Comparison of ENCODE assay signal across 14 mouse cellular contexts in the genomic region with DNA sequence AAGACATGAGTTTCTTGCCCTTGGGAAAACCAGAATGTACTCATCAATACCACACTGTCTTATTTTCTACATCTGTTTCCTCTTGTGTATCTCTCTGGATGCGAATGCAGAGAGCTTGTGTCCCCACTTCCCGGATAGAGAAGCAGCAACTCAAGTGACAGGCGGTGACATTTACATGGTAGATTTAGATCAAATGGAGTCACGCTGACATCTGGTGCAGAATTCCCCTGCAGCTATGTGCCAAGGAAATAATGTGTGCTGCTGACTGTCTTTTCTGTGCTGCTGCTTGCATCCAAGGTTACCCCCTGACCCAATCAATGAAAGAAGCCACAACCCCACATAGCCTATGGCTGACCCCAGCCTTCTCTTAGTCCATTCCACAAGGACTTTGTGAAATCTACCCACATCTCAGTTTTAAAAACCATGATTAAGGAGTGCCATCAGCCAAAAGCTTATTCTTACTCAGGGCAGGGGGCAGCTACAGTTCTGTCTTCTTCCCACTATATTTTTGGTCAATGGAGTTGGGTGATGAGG.
A peak's percentile ranks its signal among the peaks of the same experiment; 100 is the strongest.
DNase-seq lines count a peak whose midpoint lies in the region; ATAC-seq and TF ChIP-seq lines count a peak whose summit lies in the region.
"Had no signal": no experiment of that assay in that cellular context is flagged by ENCODE, and none has a peak within 500 bp of the region (broad histone marks: within the 10 kb centered on the region; RNA-seq: fewer than 3 reads in every experiment).

No protein-coding gene starts in this region.

- no peak for TF ChIP-seq CTCF in layer of hippocampus, adult 2 months (conservative IDR thresholded peaks at IDR 0.05)

- WGBS in midbrain, embryonic 11.5 days = 63% methylated on average over 4 of the region's 4 CpGs
- 61% methylated on average over 4 of the region's 4 CpGs for WGBS in midbrain, embryonic 15.5 days
- 55% methylated on average over 4 of the region's 4 CpGs for WGBS in midbrain, embryonic 14.5 days
- 71% methylated on average over 4 of the region's 4 CpGs for WGBS in intestine, embryonic 16.5 days

- DNase-seq in midbrain, embryonic 11.5 days (ENCODE audit: low spot score, missing footprints) = no peak
- DNase-seq in embryo, embryonic 11 days = peak; percentile 36
- peak; percentile 26 to 46 for DNase-seq in layer of hippocampus, adult 2 months (ENCODE audit: low spot score in 2 of 2)
- peak; percentile 12 for DNase-seq in midbrain, embryonic 14.5 days
- DNase-seq in thymus, postnatal 25 days = no peak
- DNase-seq: cerebellum, adult 11-12 months; gastrocnemius, postnatal 10 days; heart, postnatal 4 days; kidney, adult 11 months; kidney, postnatal 25 days; lung, postnatal 36 days; right cerebral cortex, postnatal 14 days had no signal

- no peak overlapping the region for H3K4me3 ChIP-seq in midbrain, embryonic 11.5 days (ENCODE audit: low read depth, low read length)
- no peak overlapping the region for H3K4me3 ChIP-seq in midbrain, embryonic 15.5 days
- no peak overlapping the region for H3K4me3 ChIP-seq in layer of hippocampus, adult 2 months
- H3K4me3 ChIP-seq in midbrain, embryonic 14.5 days (replicated peaks; ENCODE audit: low read depth, low read length) = no peak overlapping the region
- no peak overlapping the region for H3K4me3 ChIP-seq in intestine, embryonic 16.5 days (ENCODE audit: low read length)

- peak; percentile 64; the same call in 1 of the 2 replicates for ATAC-seq in midbrain, embryonic 11.5 days (ENCODE audit: low FRiP score)
- no peak for ATAC-seq in midbrain, embryonic 15.5 days (replicated peaks)
- ATAC-seq in midbrain, embryonic 14.5 days (ENCODE audit: low FRiP score, low TSS enrichment) = no peak
- ATAC-seq in intestine, embryonic 16.5 days = no peak

- H3K9me3 ChIP-seq in midbrain, embryonic 11.5 days (ENCODE audit: control insufficient read depth, low read length) = no peaks in the 10 kb centered on the region
- H3K9me3 ChIP-seq in midbrain, embryonic 15.5 days = no peaks in the 10 kb centered on the region
- H3K9me3 ChIP-seq in midbrain, embryonic 14.5 days (ENCODE audit: control insufficient read depth, low read length) = no peaks in the 10 kb centered on the region
- H3K9me3 ChIP-seq in intestine, embryonic 16.5 days (ENCODE audit: control insufficient read depth, low read length) = no peaks in the 10 kb centered on the region

- no peaks in the 10 kb centered on the region for H3K4me1 ChIP-seq in midbrain, embryonic 11.5 days (ENCODE audit: control insufficient read depth, insufficient read depth, low read length)
- no peaks in the 10 kb centered on the region for H3K4me1 ChIP-seq in midbrain, embryonic 15.5 days
- no peaks in the 10 kb centered on the region for H3K4me1 ChIP-seq in midbrain, embryonic 14.5 days (ENCODE audit: control insufficient read depth, insufficient read depth, low read length)
- no peaks in the 10 kb centered on the region for H3K4me1 ChIP-seq in intestine, embryonic 16.5 days (ENCODE audit: control insufficient read depth, insufficient read depth, low read length)

- no peak overlapping the region for H3K9ac ChIP-seq in midbrain, embryonic 11.5 days (ENCODE audit: low read length)
- no peak overlapping the region for H3K9ac ChIP-seq in midbrain, embryonic 15.5 days
- no peak overlapping the region for H3K9ac ChIP-seq in midbrain, embryonic 14.5 days (replicated peaks; ENCODE audit: low read length)
- no peak overlapping the region for H3K9ac ChIP-seq in intestine, embryonic 16.5 days (ENCODE audit: low read depth, low read length)

- H3K27me3 ChIP-seq in midbrain, embryonic 11.5 days (ENCODE audit: control insufficient read depth, insufficient read depth, low read length) = no peaks in the 10 kb centered on the region
- H3K27me3 ChIP-seq in midbrain, embryonic 15.5 days (replicated peaks) = no peaks in the 10 kb centered on the region
- no peaks in the 10 kb centered on the region for H3K27me3 ChIP-seq in midbrain, embryonic 14.5 days (ENCODE audit: control insufficient read depth, insufficient read depth, low read length)
- no peaks in the 10 kb centered on the region for H3K27me3 ChIP-seq in intestine, embryonic 16.5 days (replicated peaks; ENCODE audit: control insufficient read depth, insufficient read depth, low read length)

- H3K4me2 ChIP-seq in midbrain, embryonic 11.5 days = no peak overlapping the region
- H3K4me2 ChIP-seq in midbrain, embryonic 15.5 days = no peak overlapping the region
- H3K4me2 ChIP-seq in midbrain, embryonic 14.5 days (ENCODE audit: low read length) = no peak overlapping the region
- H3K4me2 ChIP-seq in intestine, embryonic 16.5 days (ENCODE audit: low read depth, low read length) = no peak overlapping the region

- H3K27ac ChIP-seq in midbrain, embryonic 11.5 days (ENCODE audit: low read depth, low read length) = no peak overlapping the region
- H3K27ac ChIP-seq in midbrain, embryonic 15.5 days = no peak overlapping the region
- peak overlapping the region; percentile 60 for H3K27ac ChIP-seq in layer of hippocampus, adult 2 months
- no peak overlapping the region for H3K27ac ChIP-seq in midbrain, embryonic 14.5 days (replicated peaks; ENCODE audit: low read depth, low read length)
- H3K27ac ChIP-seq in intestine, embryonic 16.5 days (ENCODE audit: low read length) = no peak overlapping the region

- no peaks in the 10 kb centered on the region for H3K36me3 ChIP-seq in midbrain, embryonic 11.5 days (ENCODE audit: control insufficient read depth, insufficient read depth, low read length)
- no peaks in the 10 kb centered on the region for H3K36me3 ChIP-seq in midbrain, embryonic 15.5 days (replicated peaks)
- H3K36me3 ChIP-seq in midbrain, embryonic 14.5 days (ENCODE audit: control insufficient read depth, insufficient read depth, low read length) = no peaks in the 10 kb centered on the region
- no peaks in the 10 kb centered on the region for H3K36me3 ChIP-seq in intestine, embryonic 16.5 days (ENCODE audit: control insufficient read depth, insufficient read depth, low read length)

Comparison
In these comparisons a context has a peak if more than half of its experiments do, and no peak if none do; other contexts are left out.
1. DNase-seq: peak in embryo, embryonic 11 days (single experiment), layer of hippocampus, adult 2 months (2 of 2) and midbrain, embryonic 14.5 days (single experiment); none in midbrain, embryonic 11.5 days (single experiment) and thymus, postnatal 25 days (single experiment).